Mouse (Mus musculus) ZHBTc4 (cell line): ENCODE measurements at regions not wholly inside any gene's neighbourhood (a gene's known extent, or its start where the extent isn't known, plus 50 kb on each side); places are given as distances from the start of the nearest gene placed in this dataset.

Experiments used
- DNase-seq: peaks from one replicate; pipeline ENCODE4 v3.0.0-alpha.2; 2011; ENCODE audit warnings: low read depth, low spot score

DNA sequence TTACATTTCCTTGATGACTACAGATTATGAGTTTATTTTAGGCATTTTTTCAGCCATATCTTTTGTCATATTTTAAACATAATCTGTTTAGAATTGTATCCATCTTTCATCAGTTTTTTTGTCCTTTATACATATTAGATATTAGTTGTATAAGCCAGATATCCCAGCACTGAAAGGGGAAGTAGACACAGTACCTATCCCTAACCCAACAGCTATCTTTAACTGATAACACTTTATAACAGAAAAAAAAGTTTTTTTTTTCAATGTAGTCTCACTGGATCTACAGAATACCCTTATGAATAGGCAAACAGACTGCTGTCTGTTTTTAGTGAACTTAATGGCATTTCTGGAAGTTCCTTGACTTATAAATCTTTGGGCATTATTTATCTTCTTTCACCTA, 1152.1 kb upstream of the Fam98a start:
- no peak for DNase-seq

DNA sequence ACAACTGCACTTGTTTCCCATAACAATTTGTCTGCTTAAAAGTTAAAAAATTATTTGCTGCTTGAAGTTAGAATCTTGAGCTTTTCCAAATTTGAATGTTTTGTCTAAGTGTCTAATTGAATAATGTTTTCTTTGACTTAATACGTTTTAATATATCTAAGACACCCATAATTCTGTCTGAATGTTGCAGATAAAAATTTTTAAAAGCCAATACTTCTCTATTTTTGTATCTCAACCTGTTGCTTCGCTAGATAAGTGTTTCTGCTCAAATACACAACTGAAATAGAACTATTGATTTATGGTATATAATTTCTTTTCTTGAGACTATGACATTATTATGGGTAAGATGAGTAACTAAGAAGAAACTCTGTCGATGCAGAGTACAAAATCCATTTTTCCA, 1144.5 kb upstream of the Fam98a start:
- no peak for DNase-seq

DNA sequence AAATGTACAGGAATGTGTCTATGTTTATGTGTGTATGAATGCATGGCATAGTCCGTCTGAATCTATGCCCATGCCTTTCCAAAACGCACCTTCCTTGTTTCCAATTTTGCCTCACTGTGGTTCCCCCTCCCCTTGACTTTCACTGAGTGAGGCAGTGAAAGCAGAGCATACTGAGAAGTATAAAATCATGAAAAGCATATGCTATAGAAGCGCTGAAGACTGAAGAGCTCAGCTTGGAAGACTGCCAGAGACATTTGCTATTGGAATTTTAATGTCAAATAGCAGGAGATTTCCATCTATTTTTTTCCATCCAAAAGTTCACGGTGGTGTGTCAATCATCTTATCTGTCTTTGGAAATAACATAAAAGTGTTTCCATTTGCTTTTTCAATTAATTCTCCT, 1106.3 kb upstream of the Fam98a start:
- no peak for DNase-seq

DNA sequence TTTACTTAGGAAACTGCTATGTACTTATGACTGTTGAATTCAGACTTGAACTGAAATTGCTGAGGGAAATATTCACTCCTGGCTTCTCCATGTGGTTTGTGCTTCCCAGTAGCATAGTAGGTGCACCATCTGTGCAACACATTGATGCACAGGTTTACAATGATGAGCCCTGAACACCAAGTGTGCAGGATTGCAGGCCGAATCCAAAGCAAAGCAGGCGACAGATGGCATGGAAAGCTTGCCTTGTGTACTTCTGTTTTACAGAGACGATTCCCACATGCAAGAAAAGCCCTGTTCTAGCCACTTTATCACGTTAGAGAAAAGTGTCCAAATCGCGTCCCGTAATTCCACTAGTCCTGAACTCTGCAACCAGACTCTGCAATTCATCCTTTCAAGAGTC, 1074.2 kb upstream of the Fam98a start:
- DNase-seq: no peak

DNA sequence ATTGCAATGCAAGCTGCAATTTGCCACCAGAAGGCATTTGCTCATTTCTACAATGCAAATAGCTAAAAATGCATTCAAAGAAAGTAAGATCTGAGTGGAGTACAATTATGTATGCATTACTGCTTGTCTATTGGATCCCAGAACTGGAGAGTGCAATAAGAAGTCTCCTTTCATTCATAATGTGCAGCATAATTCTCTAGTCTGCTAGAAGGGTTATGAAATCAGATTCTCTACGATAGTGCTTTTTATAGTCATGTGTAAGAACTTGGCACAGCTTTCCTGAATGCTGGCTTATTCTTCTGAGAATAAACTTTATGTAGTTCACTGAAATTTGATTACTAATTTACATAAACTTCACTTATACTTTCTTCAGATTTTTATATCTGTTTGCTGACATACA, 1053.5 kb upstream of the Fam98a start:
- DNase-seq: no peak

DNA sequence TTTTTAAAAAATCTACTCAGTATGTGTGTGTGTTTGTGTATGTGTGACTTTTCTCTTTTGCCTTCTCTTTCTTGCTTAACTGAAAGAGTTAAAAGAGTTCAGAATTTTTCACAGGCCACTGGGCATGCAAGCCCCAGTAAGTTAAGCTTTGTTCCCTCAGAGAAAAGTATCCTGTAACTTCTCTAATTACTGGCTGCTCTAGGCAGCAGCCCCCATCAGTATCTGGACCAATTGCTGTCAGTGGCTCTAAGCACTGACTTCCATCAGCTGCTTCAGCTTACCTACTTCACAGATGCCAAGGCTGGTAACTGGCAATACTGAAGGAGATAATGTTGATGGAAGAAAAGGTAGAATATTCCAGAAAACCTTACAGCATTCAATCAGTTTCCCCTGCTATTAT, 1026.6 kb upstream of the Fam98a start:
- no peak for DNase-seq

DNA sequence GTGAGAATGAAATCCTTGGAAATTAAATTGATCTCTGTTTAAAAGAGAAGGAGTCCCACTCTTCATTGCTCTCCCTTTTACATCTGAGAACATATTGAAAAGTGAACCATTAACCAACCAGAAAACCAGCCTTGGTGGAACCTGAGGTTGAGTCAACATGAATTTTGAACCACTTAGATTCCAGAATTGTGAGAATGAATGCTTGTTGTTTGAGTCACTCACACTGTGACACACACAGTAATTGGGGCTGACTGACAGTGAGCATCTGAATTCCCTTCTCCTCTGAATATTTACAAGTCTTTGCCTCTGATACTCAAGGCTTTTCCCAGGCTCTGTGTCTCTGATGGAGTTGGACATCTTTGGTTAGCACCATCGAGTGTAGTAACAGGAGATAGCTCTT, 1008.0 kb upstream of the Fam98a start:
- DNase-seq: no peak

DNA sequence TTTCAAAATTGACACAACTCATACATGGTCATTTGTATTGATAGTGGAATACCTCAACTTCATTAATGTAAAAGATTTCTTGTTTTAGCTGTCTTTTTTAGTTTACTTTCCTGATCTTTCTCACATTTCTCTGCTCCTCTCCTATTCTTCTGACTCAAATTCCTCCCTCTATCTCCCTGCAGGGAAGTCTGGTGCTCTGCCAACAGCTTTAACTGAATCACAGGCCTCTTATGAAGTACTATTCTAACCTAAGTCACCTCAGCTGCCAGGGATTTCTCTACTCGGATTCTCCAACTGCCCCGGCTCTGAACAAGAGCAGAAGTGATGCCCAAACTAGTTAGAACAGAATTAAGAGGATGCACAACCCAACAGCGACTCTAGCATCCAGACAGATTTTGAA, 993.8 kb upstream of the Fam98a start:
- no peak for DNase-seq

DNA sequence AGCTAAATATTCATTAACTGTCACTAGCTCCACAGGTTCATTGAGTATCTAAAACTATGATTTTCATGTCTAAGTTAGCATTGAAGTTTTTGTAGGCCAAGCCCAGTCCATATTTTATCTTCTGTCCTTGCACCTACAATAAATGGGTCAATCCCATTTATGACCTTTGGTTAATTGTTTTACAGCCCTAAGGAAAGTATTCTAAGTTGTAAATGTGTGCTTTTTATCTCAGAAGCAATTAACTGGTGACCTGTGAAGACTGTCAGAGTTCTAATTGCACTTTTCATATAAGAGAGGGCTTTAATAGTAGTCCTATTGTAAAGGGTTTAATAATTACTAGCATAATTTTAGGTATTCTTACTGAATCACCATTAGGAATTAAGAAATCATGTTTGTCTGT, 984.0 kb upstream of the Fam98a start:
- no peak for DNase-seq

DNA sequence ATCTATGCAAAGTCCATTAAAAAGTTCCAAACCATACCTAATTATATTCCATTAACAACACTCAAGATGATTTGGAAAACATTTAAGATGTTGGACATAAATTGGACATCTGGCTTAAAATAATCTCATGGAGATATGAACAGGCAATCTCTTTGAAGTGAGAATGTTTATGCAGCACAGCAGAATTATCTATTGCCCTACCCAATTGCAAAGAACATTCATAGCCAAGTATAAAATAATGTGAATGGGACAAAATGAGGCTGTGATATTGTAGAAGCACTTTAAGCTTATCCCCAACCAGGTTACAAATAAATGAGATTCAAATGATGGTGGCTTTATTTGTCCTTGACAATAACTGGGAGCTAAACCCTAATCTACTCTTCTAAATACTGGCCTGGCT, 950.0 kb upstream of the Fam98a start:
- no peak for DNase-seq

DNA sequence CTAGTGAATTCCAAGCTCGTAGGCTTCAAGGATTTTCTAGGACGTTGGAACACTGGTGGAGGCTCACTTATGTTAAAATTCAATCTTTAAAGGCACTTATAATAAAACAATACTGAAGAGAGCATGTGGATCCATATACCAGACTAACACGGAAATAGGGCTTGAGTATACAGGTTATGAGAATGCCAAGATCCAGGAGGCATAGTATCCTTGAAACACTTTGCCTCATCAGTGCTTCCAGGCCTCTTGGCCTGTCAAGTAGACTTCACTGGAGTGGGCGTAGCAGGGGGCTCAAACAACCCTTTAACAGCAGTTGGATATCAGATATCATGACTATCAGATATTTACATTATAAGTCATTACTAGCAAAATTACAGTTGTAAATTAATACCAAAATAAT, 948.7 kb upstream of the Fam98a start:
- peak; percentile 53 for DNase-seq

DNA sequence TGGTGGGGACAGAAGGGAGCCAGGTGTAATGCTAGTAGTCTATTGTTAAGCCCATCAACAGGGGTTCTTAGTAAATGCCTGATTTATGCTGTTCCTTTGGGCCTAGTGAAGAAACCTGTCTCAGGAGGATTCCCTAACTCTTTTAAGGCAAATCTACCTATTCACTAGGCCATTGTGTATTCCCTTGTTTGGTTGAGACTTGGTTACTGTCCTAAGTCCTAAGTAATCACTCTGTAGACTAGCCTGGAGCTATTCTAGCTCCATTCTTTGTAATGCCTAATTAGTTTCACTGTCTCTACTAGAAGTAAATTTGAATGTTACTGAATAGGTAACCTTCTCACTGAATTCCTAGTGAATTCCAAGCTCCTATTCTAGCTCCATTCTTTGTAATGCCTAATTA, 948.2 kb upstream of the Fam98a start:
- DNase-seq: peak; percentile 86

DNA sequence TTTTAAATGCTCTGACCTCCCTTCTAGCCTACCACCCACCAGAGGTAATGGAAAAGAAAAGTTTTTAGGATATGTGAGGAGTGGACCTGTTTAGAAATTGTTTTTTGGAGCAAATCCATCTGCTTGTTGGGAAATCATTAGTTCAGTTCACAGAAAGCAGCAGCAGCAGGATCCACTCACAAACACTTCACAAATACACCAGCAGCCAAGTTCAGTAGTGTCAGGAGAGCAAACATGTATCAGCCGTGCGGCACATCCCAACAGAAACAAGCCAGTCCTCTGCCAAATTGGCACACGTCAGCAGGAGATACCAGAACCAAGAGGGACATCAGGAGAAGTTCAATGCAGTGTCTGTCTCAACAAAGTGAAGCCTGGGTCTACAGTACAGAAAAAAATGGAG, 935.6 kb upstream of the Fam98a start:
- no peak for DNase-seq

DNA sequence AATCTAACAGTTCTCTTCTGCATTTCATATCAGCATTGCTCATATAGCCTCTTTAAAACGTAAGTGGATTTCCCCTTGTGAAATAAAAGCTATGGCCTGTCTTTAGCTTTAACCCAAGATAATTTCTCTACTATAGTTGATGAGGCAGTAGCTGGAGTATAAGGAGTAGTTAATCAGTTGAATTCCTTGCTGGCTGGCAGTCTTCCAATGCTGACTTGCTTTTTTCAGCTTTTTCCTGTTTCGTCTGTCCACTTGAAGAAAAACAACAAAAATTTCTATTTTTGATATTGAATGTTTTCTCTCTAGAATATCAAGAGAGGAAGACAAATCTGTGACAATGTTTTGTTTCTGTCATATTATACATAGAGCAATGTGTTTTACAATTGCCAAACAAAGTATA, 932.4 kb upstream of the Fam98a start:
- no peak for DNase-seq

DNA sequence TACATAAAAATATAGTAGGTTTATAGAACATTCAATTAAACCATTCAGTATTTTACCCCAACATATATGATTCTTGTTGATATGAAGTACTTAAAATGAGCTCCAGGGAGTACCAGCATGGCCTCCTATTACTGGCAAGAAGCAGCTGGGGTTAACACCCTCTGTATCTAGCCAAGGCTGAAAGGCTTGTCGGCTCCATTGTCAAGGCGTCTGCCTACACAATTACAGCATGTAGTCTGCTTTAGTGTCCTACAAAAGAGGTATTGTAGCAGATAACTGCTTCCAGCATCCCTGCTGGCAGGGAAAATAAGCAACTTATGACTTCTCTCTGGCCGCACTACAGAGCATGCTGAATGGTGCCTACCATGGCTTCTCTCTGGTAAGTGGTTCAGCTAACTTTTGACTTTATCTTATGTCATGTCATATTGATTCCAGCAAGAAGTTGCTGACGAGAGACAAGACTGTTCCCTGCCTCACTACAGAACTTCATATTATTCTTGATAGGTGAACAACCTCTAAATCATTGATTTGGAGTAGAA, 899.6 kb upstream of the Fam98a start:
- peak; percentile 37 for DNase-seq
